Mouse (Mus musculus) adrenal gland, adult (tissue): ENCODE results near the gene Lbr.

Experiments
- DNase-seq, 2 experiments: peaks; one replicate each; pipeline ENCODE4 v3.0.0; 2022 to 2023; ENCODE audit warnings: low spot score in 1 of 2; ENCODE audit not compliant: inconsistent age in 2 of 2

Lbr gene

GRCm38 (mm10) chr1:181842781-181843180, at the start of gene Lbr:
Gene Lbr, minus strand, starts transcription at chr1:181843046.
- DNase-seq, result peak in 1 of 2 experiments; percentile 13

- no peak for DNase-seq
Observed at GRCm38 (mm10) chr1:181889670-181890069, 46.8 kb upstream of the Lbr start.

GRCm38 (mm10) chr1:181888801-181889200, 46.0 kb upstream of the Lbr start:
- peak; percentile 89 to 98 for DNase-seq

GRCm38 (mm10) chr1:181881532-181881931, 38.7 kb upstream of the Lbr start:
- DNase-seq, result peak; percentile 37 to 75

- DNase-seq, result no peak
Observed at GRCm38 (mm10) chr1:181880752-181881325, 38.0 kb upstream of the Lbr start.

- DNase-seq, result no peak
Observed at GRCm38 (mm10) chr1:181878436-181878835, 35.6 kb upstream of the Lbr start.

- no peak for DNase-seq
Observed at GRCm38 (mm10) chr1:181877088-181877487, 34.2 kb upstream of the Lbr start.

GRCm38 (mm10) chr1:181876656-181877055, 33.8 kb upstream of the Lbr start:
- no peak for DNase-seq

GRCm38 (mm10) chr1:181873086-181873920, 30.5 kb upstream of the Lbr start:
- DNase-seq, result no peak

- no peak for DNase-seq
Observed at GRCm38 (mm10) chr1:181872639-181873038, 29.8 kb upstream of the Lbr start.

GRCm38 (mm10) chr1:181866429-181867280, 23.8 kb upstream of the Lbr start:
- DNase-seq, result no peak

GRCm38 (mm10) chr1:181865863-181866216, 23.0 kb upstream of the Lbr start:
- DNase-seq, result no peak

- no peak for DNase-seq
Observed at GRCm38 (mm10) chr1:181864971-181865862, 22.4 kb upstream of the Lbr start.

- DNase-seq, result no peak
Observed at GRCm38 (mm10) chr1:181863431-181863830, 20.6 kb upstream of the Lbr start.

GRCm38 (mm10) chr1:181862676-181863374, 20.0 kb upstream of the Lbr start:
- no peak for DNase-seq

GRCm38 (mm10) chr1:181861181-181861902, 18.5 kb upstream of the Lbr start:
- no peak for DNase-seq

- peak; percentile 73 to 82 for DNase-seq
Observed at GRCm38 (mm10) chr1:181860659-181861058, 17.8 kb upstream of the Lbr start.

- DNase-seq, result no peak
Observed at GRCm38 (mm10) chr1:181856329-181856728, 13.5 kb upstream of the Lbr start.

- no peak for DNase-seq
Observed at GRCm38 (mm10) chr1:181854829-181855228, 12.0 kb upstream of the Lbr start.
